Comparison of ENCODE assay signal across 27 mouse cellular contexts in genomic region chr13:24451455-24451854, GRCm38 (mm10).
"Had no signal": no experiment of that assay in that cellular context is flagged by ENCODE, and none has a peak within 500 bp of the region (broad histone marks: within the 10 kb centered on the region; RNA-seq: fewer than 3 reads in every experiment).

No protein-coding gene starts in this region.

- DNase-seq: cerebellum, adult 8-10 months; cerebellum, adult 9-10 months; cerebellum, adult 9-11 months; cerebellum, postnatal 10 days; cerebellum, postnatal 14 days; cerebellum, postnatal 25 days; cerebellum, postnatal 36 days; embryo, embryonic 11 days; gastrocnemius, adult 2 months; gastrocnemius, postnatal 10 days; gastrocnemius, postnatal 14 days; gastrocnemius, postnatal 36 days; heart, adult 18-20 months; heart, adult 2 months had no signal

- H3K36me3 ChIP-seq: embryonic facial prominence, embryonic 10.5 days; embryonic facial prominence, embryonic 12.5 days; embryonic facial prominence, embryonic 13.5 days; embryonic facial prominence, embryonic 15.5 days; forebrain, embryonic 12.5 days; forebrain, embryonic 15.5 days; heart, embryonic 10.5 days; heart, embryonic 12.5 days had no signal

- H3K4me2 ChIP-seq: embryonic facial prominence, embryonic 12.5 days; embryonic facial prominence, embryonic 13.5 days; embryonic facial prominence, embryonic 15.5 days; forebrain, embryonic 12.5 days; forebrain, embryonic 13.5 days; forebrain, embryonic 15.5 days; heart, embryonic 11.5 days; heart, embryonic 12.5 days had no signal

- H3K27ac ChIP-seq: embryonic facial prominence, embryonic 10.5 days; embryonic facial prominence, embryonic 12.5 days; embryonic facial prominence, embryonic 13.5 days; embryonic facial prominence, embryonic 15.5 days; forebrain, embryonic 12.5 days; forebrain, embryonic 13.5 days; forebrain, embryonic 15.5 days; gastrocnemius, adult 2 months; heart, adult 2 months; heart, embryonic 10.5 days had no signal

- ATAC-seq: forebrain, embryonic 13.5 days; forebrain, embryonic 14.5 days; forebrain, embryonic 15.5 days; forebrain, embryonic 16.5 days had no signal

- H3K4me3 ChIP-seq: embryonic facial prominence, embryonic 10.5 days; embryonic facial prominence, embryonic 12.5 days; embryonic facial prominence, embryonic 13.5 days; embryonic facial prominence, embryonic 15.5 days; erythroblast, embryonic 14.5 days; forebrain, embryonic 12.5 days; forebrain, embryonic 13.5 days; forebrain, embryonic 15.5 days; gastrocnemius, adult 2 months; heart, adult 2 months; heart, embryonic 10.5 days; heart, embryonic 12.5 days had no signal

- H3K4me1 ChIP-seq: embryonic facial prominence, embryonic 12.5 days; embryonic facial prominence, embryonic 13.5 days; embryonic facial prominence, embryonic 15.5 days; forebrain, embryonic 12.5 days; forebrain, embryonic 13.5 days; forebrain, embryonic 15.5 days; heart, embryonic 10.5 days had no signal

- H3K27me3 ChIP-seq: embryonic facial prominence, embryonic 12.5 days; embryonic facial prominence, embryonic 13.5 days; embryonic facial prominence, embryonic 15.5 days; forebrain, embryonic 12.5 days; forebrain, embryonic 13.5 days; forebrain, embryonic 15.5 days; heart, embryonic 12.5 days had no signal

- H3K9me3 ChIP-seq: embryonic facial prominence, embryonic 10.5 days; embryonic facial prominence, embryonic 12.5 days; embryonic facial prominence, embryonic 13.5 days; embryonic facial prominence, embryonic 15.5 days; forebrain, embryonic 12.5 days; forebrain, embryonic 13.5 days; forebrain, embryonic 15.5 days; heart, embryonic 10.5 days; heart, embryonic 12.5 days had no signal

- H3K9ac ChIP-seq: embryonic facial prominence, embryonic 12.5 days; embryonic facial prominence, embryonic 13.5 days; embryonic facial prominence, embryonic 15.5 days; forebrain, embryonic 12.5 days; forebrain, embryonic 13.5 days; forebrain, embryonic 15.5 days; heart, embryonic 12.5 days had no signal
